Mouse (Mus musculus): ENCODE data around the gene Dennd2a.

Dennd2a gene

DNA sequence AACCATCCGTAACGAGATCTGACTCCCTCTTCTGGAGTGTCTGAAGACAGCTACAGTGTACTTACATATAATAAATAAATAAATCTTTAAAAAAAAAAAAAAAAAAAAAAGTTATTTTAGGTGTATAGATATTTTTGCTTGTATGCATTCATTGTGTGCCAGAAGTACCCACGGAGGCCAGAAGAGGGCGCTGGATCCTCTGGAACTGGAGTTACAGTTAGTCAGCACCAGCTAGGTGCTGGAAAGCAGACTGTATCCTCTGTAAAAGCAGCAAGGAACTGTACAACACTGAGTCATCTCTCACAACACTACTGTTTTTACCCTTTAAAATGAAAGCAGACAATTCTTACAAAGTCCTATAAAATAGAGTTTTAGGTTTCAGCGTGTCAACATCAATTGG, 141.9 kb downstream of the Dennd2a start:
- DNase-seq: peak; percentile 46 to 71

DNA sequence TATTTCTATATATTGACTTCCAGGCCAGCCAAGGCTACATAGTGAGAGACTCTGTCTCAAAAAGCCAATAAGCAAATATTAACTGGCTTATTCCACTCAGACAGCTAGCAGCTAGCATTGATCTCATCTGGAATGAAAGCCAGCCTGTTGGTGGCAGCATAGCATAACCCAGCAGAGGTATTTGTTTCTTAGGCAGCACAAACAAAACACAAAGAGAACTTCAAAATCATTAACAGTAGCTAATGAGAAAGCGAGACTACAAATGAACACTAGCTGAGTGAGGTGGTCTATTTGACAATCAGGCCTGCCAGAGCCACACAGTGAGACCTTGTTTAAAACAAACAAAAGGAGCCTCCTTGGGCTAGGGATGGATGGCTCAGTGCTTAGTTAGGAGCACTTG, 143.6 kb downstream of the Dennd2a start:
- no peak for DNase-seq
